Mouse (Mus musculus): ENCODE measurements at regions not wholly inside any gene's neighbourhood (a gene's known extent, or its start where the extent isn't known, plus 50 kb on each side); places are given as distances from the start of the nearest gene placed in this dataset.

- no peaks in the 10 kb centered on the region for H3K4me1 ChIP-seq
- ATAC-seq (replicated peaks) = no peak
- no peak overlapping the region for H3K27ac ChIP-seq
- H3K36me3 ChIP-seq (replicated peaks) = no peaks in the 10 kb centered on the region
- H3K9ac ChIP-seq = no peak overlapping the region
- no peak overlapping the region for H3K4me3 ChIP-seq
- H3K4me2 ChIP-seq = no peak overlapping the region
- H3K9me3 ChIP-seq = no peaks in the 10 kb centered on the region
- no peaks in the 10 kb centered on the region for H3K27me3 ChIP-seq (replicated peaks)
These were observed 1258.5 kb downstream of the Tbl1xr1 start for GRCm38 (mm10) chr3:23334958-23335357.

GRCm38 (mm10) chr3:23374341-23374740 lies 1297.9 kb downstream of the Tbl1xr1 start:
- no peak overlapping the region for H3K4me3 ChIP-seq
- ATAC-seq (replicated peaks) = no peak
- no peak overlapping the region for H3K9ac ChIP-seq
- no peaks in the 10 kb centered on the region for H3K9me3 ChIP-seq
- no peaks in the 10 kb centered on the region for H3K36me3 ChIP-seq (replicated peaks)
- WGBS = 74% methylated on average over 5 of the region's 5 CpGs
- no peaks in the 10 kb centered on the region for H3K27me3 ChIP-seq (replicated peaks)
- H3K4me2 ChIP-seq = no peak overlapping the region
- no peak overlapping the region for H3K27ac ChIP-seq
- H3K4me1 ChIP-seq = no peaks in the 10 kb centered on the region

- no peak overlapping the region for H3K4me2 ChIP-seq
- no peak overlapping the region for H3K27ac ChIP-seq
- no peaks in the 10 kb centered on the region for H3K27me3 ChIP-seq (replicated peaks)
- no peaks in the 10 kb centered on the region for H3K4me1 ChIP-seq
- no peak for ATAC-seq (replicated peaks)
- no peaks in the 10 kb centered on the region for H3K36me3 ChIP-seq (replicated peaks)
- 29% methylated on average over 1 of the region's 1 CpGs for WGBS
- no peaks in the 10 kb centered on the region for H3K9me3 ChIP-seq
- H3K4me3 ChIP-seq = no peak overlapping the region
- H3K9ac ChIP-seq = no peak overlapping the region
These were observed 1328.4 kb downstream of the Tbl1xr1 start for GRCm38 (mm10) chr3:23404877-23405276.

- Histone ChIP-seq H3K9me3 (no peaks in the 10 kb centered on the region), H3K36me3 (replicated peaks) (no peaks in the 10 kb centered on the region), H3K4me2 (no peak overlapping the region), H3K27ac (no peak overlapping the region), H3K4me1 (no peaks in the 10 kb centered on the region), H3K4me3 (no peak overlapping the region), H3K9ac (no peak overlapping the region), H3K27me3 (replicated peaks) (no peaks in the 10 kb centered on the region)
- ATAC-seq (replicated peaks) = no peak
These were observed 1333.0 kb downstream of the Tbl1xr1 start for GRCm38 (mm10) chr3:23409431-23409830.

- no peak for ATAC-seq (replicated peaks)
- no peak overlapping the region for H3K4me2 ChIP-seq
- WGBS = 74% methylated on average over 3 of the region's 3 CpGs
- H3K27me3 ChIP-seq (replicated peaks) = no peaks in the 10 kb centered on the region
- no peak overlapping the region for H3K9ac ChIP-seq
- H3K4me3 ChIP-seq = no peak overlapping the region
- H3K27ac ChIP-seq = no peak overlapping the region
- no peaks in the 10 kb centered on the region for H3K4me1 ChIP-seq
- no peaks in the 10 kb centered on the region for H3K9me3 ChIP-seq
- H3K36me3 ChIP-seq (replicated peaks) = no peaks in the 10 kb centered on the region
These were observed 1350.5 kb downstream of the Tbl1xr1 start for GRCm38 (mm10) chr3:23426956-23427355.

GRCm38 (mm10) chr3:23435016-23435415 lies 1358.6 kb downstream of the Tbl1xr1 start:
- no peak overlapping the region for H3K4me2 ChIP-seq
- H3K27me3 ChIP-seq (replicated peaks) = no peaks in the 10 kb centered on the region
- no peak overlapping the region for H3K9ac ChIP-seq
- ATAC-seq (replicated peaks) = no peak
- H3K36me3 ChIP-seq (replicated peaks) = no peaks in the 10 kb centered on the region
- no peak overlapping the region for H3K27ac ChIP-seq
- no peaks in the 10 kb centered on the region for H3K4me1 ChIP-seq
- no peaks in the 10 kb centered on the region for H3K9me3 ChIP-seq
- no peak overlapping the region for H3K4me3 ChIP-seq

GRCm38 (mm10) chr3:23457720-23458119 lies 1381.3 kb downstream of the Tbl1xr1 start:
- Histone ChIP-seq H3K9me3 (no peaks in the 10 kb centered on the region), H3K4me1 (no peaks in the 10 kb centered on the region), H3K36me3 (replicated peaks) (no peaks in the 10 kb centered on the region), H3K27ac (no peak overlapping the region), H3K9ac (no peak overlapping the region), H3K4me3 (no peak overlapping the region), H3K27me3 (replicated peaks) (no peaks in the 10 kb centered on the region), H3K4me2 (no peak overlapping the region)
- 32% methylated on average over 1 of the region's 1 CpGs for WGBS
- ATAC-seq (replicated peaks) = no peak

GRCm38 (mm10) chr3:23499889-23500288 lies 1423.4 kb downstream of the Tbl1xr1 start:
- no peaks in the 10 kb centered on the region for H3K27me3 ChIP-seq (replicated peaks)
- H3K4me3 ChIP-seq = no peak overlapping the region
- no peaks in the 10 kb centered on the region for H3K36me3 ChIP-seq (replicated peaks)
- no peak overlapping the region for H3K4me2 ChIP-seq
- H3K9ac ChIP-seq = no peak overlapping the region
- H3K27ac ChIP-seq = no peak overlapping the region
- no peaks in the 10 kb centered on the region for H3K9me3 ChIP-seq
- H3K4me1 ChIP-seq = no peaks in the 10 kb centered on the region
- WGBS = 50% methylated on average over 1 of the region's 1 CpGs
- no peak for ATAC-seq (replicated peaks)

GRCm38 (mm10) chr3:23547546-23547945 lies 1471.1 kb downstream of the Tbl1xr1 start:
- no peaks in the 10 kb centered on the region for H3K9me3 ChIP-seq
- no peak overlapping the region for H3K27ac ChIP-seq
- no peak overlapping the region for H3K4me3 ChIP-seq
- WGBS = 92% methylated on average over 3 of the region's 3 CpGs
- H3K9ac ChIP-seq = no peak overlapping the region
- H3K4me1 ChIP-seq = no peaks in the 10 kb centered on the region
- no peaks in the 10 kb centered on the region for H3K36me3 ChIP-seq (replicated peaks)
- H3K27me3 ChIP-seq (replicated peaks) = no peaks in the 10 kb centered on the region
- no peak for ATAC-seq (replicated peaks)
- H3K4me2 ChIP-seq = no peak overlapping the region

- H3K4me1 ChIP-seq = no peaks in the 10 kb centered on the region
- WGBS = 81% methylated on average over 2 of the region's 2 CpGs
- no peaks in the 10 kb centered on the region for H3K36me3 ChIP-seq (replicated peaks)
- ATAC-seq (replicated peaks) = no peak
- H3K27ac ChIP-seq = no peak overlapping the region
- no peak overlapping the region for H3K4me2 ChIP-seq
- H3K4me3 ChIP-seq = no peak overlapping the region
- H3K9me3 ChIP-seq = no peaks in the 10 kb centered on the region
- H3K27me3 ChIP-seq (replicated peaks) = no peaks in the 10 kb centered on the region
- no peak overlapping the region for H3K9ac ChIP-seq
These were observed 1487.9 kb downstream of the Tbl1xr1 start for GRCm38 (mm10) chr3:23564340-23564739.

- no peaks in the 10 kb centered on the region for H3K36me3 ChIP-seq (replicated peaks)
- 95% methylated on average over 12 of the region's 12 CpGs for WGBS
- H3K27ac ChIP-seq = no peak overlapping the region
- H3K27me3 ChIP-seq (replicated peaks) = no peaks in the 10 kb centered on the region
- no peak overlapping the region for H3K4me3 ChIP-seq
- no peaks in the 10 kb centered on the region for H3K4me1 ChIP-seq
- ATAC-seq (replicated peaks) = no peak
- H3K9ac ChIP-seq = no peak overlapping the region
- H3K9me3 ChIP-seq = 0 out of 2 replicates have a peak, but pooled peaks cover 3% of the 10 kb centered on the region
- H3K4me2 ChIP-seq = no peak overlapping the region
These were observed 1492.4 kb downstream of the Tbl1xr1 start for GRCm38 (mm10) chr3:23568806-23569205.

GRCm38 (mm10) chr3:23592506-23593141 lies 1516.2 kb downstream of the Tbl1xr1 start:
- Histone ChIP-seq H3K4me2 (no peak overlapping the region), H3K9me3 (no peaks in the 10 kb centered on the region), H3K4me3 (no peak overlapping the region), H3K36me3 (replicated peaks) (no peaks in the 10 kb centered on the region), H3K4me1 (no peaks in the 10 kb centered on the region), H3K27ac (no peak overlapping the region), H3K9ac (no peak overlapping the region), H3K27me3 (replicated peaks) (no peaks in the 10 kb centered on the region)
- 74% methylated on average over 3 of the region's 3 CpGs for WGBS
- ATAC-seq (replicated peaks) = 0 out of 2 replicates have a peak, but pooled peaks have one; percentile 65

- Histone ChIP-seq H3K36me3 (replicated peaks) (no peaks in the 10 kb centered on the region), H3K4me2 (no peak overlapping the region), H3K9me3 (no peaks in the 10 kb centered on the region), H3K27ac (no peak overlapping the region), H3K27me3 (replicated peaks) (no peaks in the 10 kb centered on the region), H3K4me1 (no peaks in the 10 kb centered on the region), H3K4me3 (no peak overlapping the region), H3K9ac (no peak overlapping the region)
- WGBS = 91% methylated on average over 3 of the region's 3 CpGs
- ATAC-seq (replicated peaks) = no peak
These were observed 1525.0 kb downstream of the Tbl1xr1 start for GRCm38 (mm10) chr3:23601469-23601868.
